Mouse (Mus musculus) embryonic facial prominence, embryonic 12.5 days (tissue): ENCODE measurements at regions not wholly inside any gene's neighbourhood (a gene's known extent, or its start where the extent isn't known, plus 50 kb on each side); places are given as distances from the start of the nearest gene placed in this dataset.
A peak's percentile ranks its signal among the peaks of the same experiment; 100 is the strongest.

Source experiments
- ATAC-seq: fragments of 200-750 bp; cut with Nextera tagmentation; 2 replicates; pipeline ENCODE4 v1.8.0; 2017; ENCODE audit not compliant: insufficient number of reproducible peaks, insufficient read depth, low FRiP score, low TSS enrichment
- H3K27ac ChIP-seq: fragments of 300-500 bp; sonication (generic); 2 replicates; pipeline ENCODE4 v1.5.1; 2016; ENCODE audit warnings: mild to moderate bottlenecking
- H3K27me3 ChIP-seq: fragments of 300-500 bp; sonication (generic); 2 replicates; pipeline ENCODE4 v1.6.1; 2016; ENCODE audit warnings: mild to moderate bottlenecking, moderate library complexity
- H3K36me3 ChIP-seq: fragments of 300-500 bp; sonication (generic); 2 replicates; pipeline ENCODE4 v1.6.1; 2016; ENCODE audit warnings: mild to moderate bottlenecking
- H3K4me1 ChIP-seq: fragments of 300-500 bp; sonication (generic); 2 replicates; pipeline ENCODE4 v1.6.1; 2016
- H3K4me2 ChIP-seq: fragments of 300-500 bp; sonication (generic); replicated peaks from 2 replicates; pipeline ENCODE4 v1.6.1; 2016; ENCODE audit warnings: mild to moderate bottlenecking, moderate library complexity
- H3K4me3 ChIP-seq: fragments of 300-500 bp; sonication (generic); 2 replicates; pipeline ENCODE4 v1.5.1; 2016; ENCODE audit warnings: mild to moderate bottlenecking
- H3K9ac ChIP-seq: fragments of 300-500 bp; sonication (generic); 2 replicates; pipeline ENCODE4 v1.6.1; 2016; ENCODE audit warnings: mild to moderate bottlenecking, moderate library complexity
- H3K9me3 ChIP-seq: fragments of 300-500 bp; sonication (generic); 2 replicates; pipeline ENCODE4 v1.6.1; 2016; ENCODE audit warnings: mild to moderate bottlenecking, moderate library complexity
- whole genome bisulfite sequencing: fragments of 180-500 bp; shearing (Covaris S2); methylation state at CpG from one replicate; pipeline ENCODE4 v1.1.7; 2016; 5-methylcytosine and 5-hydroxymethylcytosine counted together

GRCm38 (mm10) chr8:107682066-107682465 lies 93.8 kb upstream of the Psmd7 start:
- H3K9ac ChIP-seq = no peak overlapping the region
- H3K27me3 ChIP-seq = peaks cover 20% of the 10 kb centered on the region; the same call in 1 of the 2 replicates
- no peak overlapping the region for H3K4me2 ChIP-seq
- no peak for ATAC-seq
- 90% methylated on average over 11 of the region's 11 CpGs for WGBS
- no peak overlapping the region for H3K4me3 ChIP-seq
- no peaks in the 10 kb centered on the region for H3K9me3 ChIP-seq
- no peaks in the 10 kb centered on the region for H3K36me3 ChIP-seq
- H3K27ac ChIP-seq = no peak overlapping the region
- H3K4me1 ChIP-seq = peaks cover 6% of the 10 kb centered on the region

- Histone ChIP-seq H3K27me3 (peaks cover 17% of the 10 kb centered on the region; the same call in 1 of the 2 replicates), H3K9ac (no peak overlapping the region), H3K4me2 (peak overlapping the region; percentile 35), H3K4me3 (0 out of 2 replicates have a peak overlapping the region, but pooled peaks have one; percentile 10), H3K36me3 (no peaks in the 10 kb centered on the region), H3K4me1 (peaks cover 9% of the 10 kb centered on the region), H3K27ac (peak overlapping the region; percentile 46), H3K9me3 (no peaks in the 10 kb centered on the region)
- ATAC-seq = 0 out of 2 replicates have a peak, but pooled peaks have one; percentile 22
- WGBS = 27% methylated on average over 29 of the region's 29 CpGs
Observed at GRCm38 (mm10) chr8:107684721-107685691, 96.7 kb upstream of the Psmd7 start.

GRCm38 (mm10) chr8:107686936-107687335 lies 98.7 kb upstream of the Psmd7 start:
- WGBS = 74% methylated on average over 5 of the region's 5 CpGs
- ATAC-seq = no peak
- H3K4me2 ChIP-seq = no peak overlapping the region

GRCm38 (mm10) chr8:107687529-107687928 lies 99.3 kb upstream of the Psmd7 start:
- H3K4me2 ChIP-seq = no peak overlapping the region
- H3K27me3 ChIP-seq = peaks cover 10% of the 10 kb centered on the region; the same call in 1 of the 2 replicates
- no peak overlapping the region for H3K27ac ChIP-seq
- 94% methylated on average over 9 of the region's 9 CpGs for WGBS
- H3K4me1 ChIP-seq = peaks cover 9% of the 10 kb centered on the region
- H3K4me3 ChIP-seq = no peak overlapping the region
- no peaks in the 10 kb centered on the region for H3K36me3 ChIP-seq
- ATAC-seq = no peak
- no peaks in the 10 kb centered on the region for H3K9me3 ChIP-seq
- H3K9ac ChIP-seq = no peak overlapping the region

More at GRCm38 (mm10) chr8:107686936-107687335, 98.7 kb upstream of the Psmd7 start:
- no peak overlapping the region for H3K27ac ChIP-seq
- H3K36me3 ChIP-seq = no peaks in the 10 kb centered on the region
- no peak overlapping the region for H3K4me3 ChIP-seq
- H3K27me3 ChIP-seq = peaks cover 10% of the 10 kb centered on the region; the same call in 1 of the 2 replicates
- H3K9me3 ChIP-seq = no peaks in the 10 kb centered on the region
- H3K4me1 ChIP-seq = peaks cover 9% of the 10 kb centered on the region
- no peak overlapping the region for H3K9ac ChIP-seq

- ATAC-seq = no peak
- H3K9me3 ChIP-seq = no peaks in the 10 kb centered on the region
- 54% methylated on average over 10 of the region's 10 CpGs for WGBS
Observed at GRCm38 (mm10) chr8:107689020-107689419, 100.8 kb upstream of the Psmd7 start.

GRCm38 (mm10) chr8:107691251-107691650 lies 103.0 kb upstream of the Psmd7 start:
- H3K4me2 ChIP-seq = no peak overlapping the region
- WGBS = 90% methylated on average over 4 of the region's 4 CpGs
- no peak for ATAC-seq
- H3K9ac ChIP-seq = no peak overlapping the region
- H3K27ac ChIP-seq = no peak overlapping the region
- no peaks in the 10 kb centered on the region for H3K9me3 ChIP-seq
- H3K4me3 ChIP-seq = no peak overlapping the region
- H3K4me1 ChIP-seq = 0 out of 2 replicates have a peak, but pooled peaks cover 3% of the 10 kb centered on the region
- H3K36me3 ChIP-seq = no peaks in the 10 kb centered on the region
- H3K27me3 ChIP-seq = 0 out of 2 replicates have a peak, but pooled peaks cover 5% of the 10 kb centered on the region

More at GRCm38 (mm10) chr8:107689020-107689419, 100.8 kb upstream of the Psmd7 start:
- Histone ChIP-seq H3K9ac (no peak overlapping the region), H3K27me3 (0 out of 2 replicates have a peak, but pooled peaks cover 6% of the 10 kb centered on the region), H3K4me3 (no peak overlapping the region), H3K4me1 (peaks cover 9% of the 10 kb centered on the region), H3K36me3 (no peaks in the 10 kb centered on the region), H3K27ac (peak overlapping the region; percentile 54; the same call in 1 of the 2 replicates), H3K4me2 (no peak overlapping the region)

DNA sequence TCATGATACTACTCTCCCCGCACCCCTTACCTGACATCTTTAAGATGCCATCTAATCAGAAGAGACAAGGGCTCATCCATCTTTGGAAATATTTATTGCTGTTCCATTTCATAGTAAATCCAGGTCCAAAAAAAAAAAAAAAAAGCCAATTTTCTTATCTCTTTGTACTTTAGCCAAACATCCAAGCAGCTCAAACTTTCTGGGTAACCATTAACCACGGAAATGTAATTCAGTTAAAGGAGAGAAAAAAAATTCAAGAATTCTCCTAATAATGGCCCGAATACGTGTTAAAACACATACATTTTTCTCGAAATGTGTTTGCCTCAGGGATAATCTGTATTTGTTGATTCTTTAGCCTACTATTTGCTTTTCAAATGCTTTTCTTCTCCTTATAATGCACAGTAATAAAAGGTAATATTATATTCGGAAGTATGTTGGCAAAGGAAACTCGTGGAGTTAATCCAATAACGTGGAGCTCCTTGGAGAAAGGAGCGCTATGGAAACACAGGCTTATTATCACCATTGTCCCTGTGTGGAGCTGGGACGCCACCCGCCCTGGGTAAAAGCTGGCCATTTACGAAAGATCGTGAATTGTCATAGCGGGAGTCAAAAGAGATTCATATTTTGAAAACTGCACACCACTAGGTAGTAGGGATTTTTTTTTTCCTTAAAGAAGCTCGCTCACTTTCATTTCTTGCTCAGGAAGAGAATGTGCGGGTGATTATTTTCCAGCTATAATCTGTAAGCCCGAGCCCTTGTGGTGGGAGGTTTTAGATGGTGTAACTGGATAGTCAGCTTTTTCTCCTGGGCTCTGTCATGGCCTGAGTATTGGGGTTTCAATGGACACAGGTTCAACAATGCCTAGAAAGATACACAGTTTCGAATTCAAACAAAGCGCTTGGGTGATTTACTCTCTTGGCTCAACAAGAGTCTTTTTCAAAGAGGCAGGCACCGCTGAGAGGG lies 108.4 kb upstream of the Psmd7 start:
- Histone ChIP-seq H3K27ac (no peak overlapping the region), H3K9me3 (no peaks in the 10 kb centered on the region), H3K4me2 (no peak overlapping the region), H3K27me3 (0 out of 2 replicates have a peak, but pooled peaks cover 2% of the 10 kb centered on the region), H3K4me1 (no peaks in the 10 kb centered on the region), H3K4me3 (no peak overlapping the region), H3K36me3 (no peaks in the 10 kb centered on the region), H3K9ac (no peak overlapping the region)
- WGBS = 74% methylated on average over 20 of the region's 20 CpGs
- no peak for ATAC-seq

DNA sequence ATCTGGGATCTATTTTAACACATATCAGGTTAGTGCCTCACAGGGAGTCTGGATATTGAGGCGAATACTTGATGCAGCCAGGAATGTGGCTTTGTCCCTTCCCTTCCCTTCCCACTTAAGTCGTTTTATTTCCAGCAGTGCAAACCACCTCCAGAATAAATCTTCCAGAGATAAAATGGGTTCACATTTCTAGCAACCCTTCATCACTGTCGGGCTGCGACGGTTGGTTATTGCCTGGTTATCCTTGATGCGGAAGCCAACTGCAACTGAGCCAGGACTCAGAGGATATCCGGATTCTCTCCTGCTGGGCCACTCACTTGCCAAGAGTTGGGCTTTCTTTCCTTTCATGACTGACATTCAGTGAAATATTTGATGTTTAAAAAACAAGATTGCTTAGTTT lies 111.0 kb upstream of the Psmd7 start:
- no peaks in the 10 kb centered on the region for H3K27me3 ChIP-seq
- no peak for ATAC-seq
- H3K4me2 ChIP-seq = no peak overlapping the region
- H3K9me3 ChIP-seq = no peaks in the 10 kb centered on the region
- H3K4me1 ChIP-seq = no peaks in the 10 kb centered on the region
- no peak overlapping the region for H3K27ac ChIP-seq
- no peak overlapping the region for H3K4me3 ChIP-seq
- no peaks in the 10 kb centered on the region for H3K36me3 ChIP-seq
- 45% methylated on average over 7 of the region's 7 CpGs for WGBS
- no peak overlapping the region for H3K9ac ChIP-seq

DNA sequence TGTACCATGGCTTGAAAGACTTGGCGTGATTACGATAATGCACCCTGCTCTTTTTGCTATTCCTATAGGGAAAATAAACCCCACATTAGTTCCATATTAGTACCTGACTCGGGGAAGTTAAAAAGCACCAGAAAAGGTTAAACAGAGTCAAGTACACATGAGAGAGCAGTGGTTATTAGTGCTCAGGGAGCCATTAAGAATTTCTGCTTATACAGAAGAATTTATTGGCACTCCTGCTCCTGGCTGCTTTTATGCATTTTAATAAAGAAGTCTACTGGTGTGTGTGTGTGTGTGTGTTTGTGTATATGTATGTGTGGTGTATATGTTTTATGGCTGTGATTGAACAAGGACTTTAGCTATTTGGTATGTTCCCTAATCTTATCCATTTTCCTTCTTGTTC lies 111.5 kb upstream of the Psmd7 start:
- H3K4me3 ChIP-seq = no peak overlapping the region
- H3K27me3 ChIP-seq = no peaks in the 10 kb centered on the region
- H3K9me3 ChIP-seq = no peaks in the 10 kb centered on the region
- H3K4me1 ChIP-seq = no peaks in the 10 kb centered on the region
- WGBS = 63% methylated on average over 3 of the region's 3 CpGs
- no peak for ATAC-seq
- H3K4me2 ChIP-seq = no peak overlapping the region
- no peak overlapping the region for H3K27ac ChIP-seq
- H3K36me3 ChIP-seq = no peaks in the 10 kb centered on the region
- no peak overlapping the region for H3K9ac ChIP-seq

DNA sequence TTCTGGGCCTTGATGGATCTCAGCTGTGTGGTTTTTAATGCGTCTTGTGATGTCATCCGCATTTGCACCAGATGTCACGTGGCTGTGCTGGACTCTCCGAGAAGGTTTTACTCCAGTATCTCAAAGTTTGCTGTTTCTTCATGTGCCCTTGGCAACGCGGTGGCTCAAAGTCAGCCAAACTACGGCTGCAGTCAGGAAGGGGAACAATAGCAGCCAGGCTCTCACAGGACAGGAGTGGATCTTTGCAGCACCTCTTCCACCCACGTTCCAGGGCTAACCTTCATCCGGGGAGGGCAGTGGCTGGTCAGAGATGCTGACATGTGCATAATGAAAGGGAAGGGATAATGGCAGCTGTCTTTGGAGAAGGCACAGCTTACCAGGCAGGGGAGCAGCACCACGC lies 127.6 kb upstream of the Psmd7 start:
- Histone ChIP-seq H3K9ac (no peak overlapping the region), H3K4me1 (no peaks in the 10 kb centered on the region), H3K4me3 (no peak overlapping the region), H3K4me2 (no peak overlapping the region), H3K27me3 (no peaks in the 10 kb centered on the region), H3K9me3 (no peaks in the 10 kb centered on the region), H3K27ac (no peak overlapping the region), H3K36me3 (no peaks in the 10 kb centered on the region)
- no peak for ATAC-seq
- WGBS = 79% methylated on average over 10 of the region's 10 CpGs

DNA sequence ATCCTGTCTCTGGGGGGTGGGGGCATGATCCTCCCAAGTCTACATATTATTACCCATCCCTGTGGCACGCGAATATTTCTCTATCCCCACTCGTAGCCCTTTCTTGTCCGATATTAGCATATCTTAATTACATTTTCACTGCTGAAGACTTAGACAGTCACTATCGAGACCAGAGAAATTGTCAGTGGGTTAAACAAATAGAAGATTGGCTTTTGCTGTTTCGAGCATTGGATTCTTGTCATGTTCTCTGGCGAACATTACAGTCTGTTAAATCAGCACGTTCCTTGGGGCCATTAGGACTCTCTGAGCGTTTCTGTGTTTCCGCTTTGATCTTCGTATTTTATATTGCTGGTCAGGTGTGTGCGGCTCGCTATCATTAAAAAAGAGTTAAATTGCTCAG lies 129.6 kb upstream of the Psmd7 start:
- H3K36me3 ChIP-seq = no peaks in the 10 kb centered on the region
- no peak overlapping the region for H3K4me2 ChIP-seq
- no peaks in the 10 kb centered on the region for H3K4me1 ChIP-seq
- no peaks in the 10 kb centered on the region for H3K27me3 ChIP-seq
- H3K4me3 ChIP-seq = no peak overlapping the region
- ATAC-seq = no peak
- H3K9ac ChIP-seq = no peak overlapping the region
- WGBS = 89% methylated on average over 13 of the region's 13 CpGs
- H3K9me3 ChIP-seq = no peaks in the 10 kb centered on the region
- no peak overlapping the region for H3K27ac ChIP-seq
